Mouse (Mus musculus): ENCODE results near the gene Rbp4.

The Rbp4 gene

DNA sequence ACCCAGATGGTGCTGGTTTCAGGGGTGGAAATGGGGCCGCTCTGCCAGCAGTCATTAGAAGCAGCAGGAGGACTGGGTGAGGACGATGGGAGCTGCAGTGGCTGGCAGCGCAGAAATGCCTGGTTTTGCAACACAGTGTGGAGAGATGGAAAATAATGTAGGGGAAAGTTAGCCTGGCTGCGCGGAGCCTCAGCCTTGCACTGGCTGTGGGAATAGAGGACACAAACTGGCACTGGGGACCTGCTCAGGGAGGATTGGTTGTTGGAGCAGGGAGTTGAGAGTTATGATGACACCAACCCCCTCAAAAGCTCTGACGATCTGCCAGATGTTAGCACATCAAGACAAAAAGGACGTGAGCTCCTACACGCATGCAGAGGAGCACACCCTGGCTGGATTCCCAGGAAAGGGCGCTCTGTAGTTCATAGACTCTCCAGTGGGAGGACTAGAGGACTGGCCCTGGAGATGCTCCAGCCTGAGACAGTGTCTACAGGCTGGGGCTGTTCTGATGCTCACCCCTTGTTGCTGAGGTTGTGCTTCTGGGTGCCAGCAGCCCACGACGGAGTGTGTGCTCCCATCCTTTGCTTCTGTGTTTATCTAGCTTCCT is 38.0 kb downstream of the Rbp4 start:
- DNase-seq, result no peak

DNA sequence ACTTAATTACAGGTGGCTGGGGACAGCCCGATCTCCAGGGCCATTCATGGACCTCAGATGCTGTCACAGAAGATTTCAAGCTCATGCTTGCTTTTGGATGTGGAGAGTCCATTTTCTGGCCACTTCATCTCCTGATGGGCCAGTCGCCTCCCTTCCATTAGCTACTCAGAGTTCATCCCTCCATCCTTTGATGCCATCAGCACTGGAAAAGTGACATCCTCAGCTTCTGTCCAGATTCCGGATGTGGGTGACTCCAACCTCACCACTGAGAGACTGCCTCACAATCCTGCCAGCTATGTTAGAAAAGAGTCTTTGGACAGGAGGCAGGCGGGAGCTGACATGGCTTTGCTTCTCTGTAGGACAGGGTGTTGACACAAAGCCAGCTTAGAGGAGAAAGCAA is 39.2 kb downstream of the Rbp4 start:
- DNase-seq, result no peak

GRCm38 (mm10) chr19:38082931-38083525 is 42.1 kb downstream of the Rbp4 start:
- DNase-seq, result no peak

- DNase-seq, result no peak
Measured at GRCm38 (mm10) chr19:38081361-38081760, 43.7 kb downstream of the Rbp4 start.

GRCm38 (mm10) chr19:38077851-38078540 is 47.1 kb downstream of the Rbp4 start:
- DNase-seq, result peak; percentile 8

DNA sequence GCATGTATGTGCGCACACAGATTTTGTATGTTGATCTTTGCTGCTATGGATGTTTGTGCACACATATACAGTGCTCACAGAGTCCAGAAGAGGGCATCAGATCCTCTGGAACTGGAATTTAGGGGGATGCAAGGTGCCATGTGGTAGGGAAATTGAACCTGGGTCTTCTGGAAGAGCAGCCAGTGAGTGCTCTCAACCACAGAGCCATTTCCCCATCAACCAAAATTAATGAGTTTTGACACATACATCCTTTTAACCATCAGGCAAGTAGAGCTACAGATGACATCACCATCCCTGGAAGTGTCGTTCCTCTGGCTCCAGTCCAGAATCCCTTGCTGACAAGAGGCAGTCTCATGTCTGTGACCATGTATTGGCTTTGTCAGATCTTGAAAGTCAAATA is 48.8 kb downstream of the Rbp4 start:
- DNase-seq, result no peak

- DNase-seq, result no peak
Measured at GRCm38 (mm10) chr19:38075051-38075450, 50.0 kb downstream of the Rbp4 start.

DNA sequence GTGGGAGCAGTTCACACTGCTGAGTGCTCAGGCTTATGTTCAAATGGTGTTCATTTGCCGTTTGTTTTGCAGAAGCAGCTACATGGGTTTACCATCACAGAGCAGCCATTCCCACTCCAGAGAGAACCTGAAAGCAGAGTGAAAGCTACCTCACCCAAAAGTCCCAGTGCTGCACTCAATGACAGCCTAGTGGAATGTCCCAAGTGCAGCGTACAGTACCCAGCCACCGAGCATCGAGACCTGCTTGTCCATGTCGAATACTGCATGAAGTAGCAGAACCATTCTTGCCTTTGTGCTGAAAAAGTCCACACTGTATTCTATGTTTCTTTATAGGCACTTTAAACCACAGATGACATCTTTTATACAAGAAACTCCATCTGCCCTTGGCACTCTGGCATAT is 51.9 kb downstream of the Rbp4 start:
- DNase-seq, result no peak
